Mouse (Mus musculus): Measurements from ENCODE around the gene Lnpep. TPM values are rescaled to one million over a fixed set of nuclear protein-coding genes. Genes with fewer than 3 reads are reported as not detected.

Lnpep gene
- total and polyA plus RNA-seq, 3 experiments: 33.6 to 40.8 (median 34.6) TPM

GRCm38 (mm10) chr17:17581234-17581633 lies 43.6 kb downstream of the Lnpep start:
- H3K79me2 ChIP-seq (replicated peaks; ENCODE audit: control insufficient read depth, extremely low read depth, insufficient read depth, poor library complexity, severe bottlenecking): peaks cover 69% of the 10 kb centered on the region
- H3K4me2 ChIP-seq (ENCODE audit: insufficient read depth, low read depth, poor library complexity, severe bottlenecking): no peak overlapping the region
- no peak for TF ChIP-seq JUN (IDR thresholded peaks at IDR 0.05; ENCODE audit: insufficient read depth, low read depth, low read length)
- TF ChIP-seq RCOR1 (conservative IDR thresholded peaks at IDR 0.05; ENCODE audit: low read depth, low read length): no peak
- TF ChIP-seq SMC3 (IDR thresholded peaks at IDR 0.05; ENCODE audit: low read depth, low read length): no peak
- no peak for TF ChIP-seq JUND (conservative IDR thresholded peaks at IDR 0.05; ENCODE audit: low read depth, low read length)
- no peak for TF ChIP-seq KAT2A (IDR thresholded peaks at IDR 0.05; ENCODE audit: insufficient replicate concordance, low read length)
- TF ChIP-seq IRF4 (IDR thresholded peaks at IDR 0.05; ENCODE audit: low read depth, low read length): no peak
- H3K36me3 ChIP-seq (replicated peaks in 1 of 2; ENCODE audit: control insufficient read depth in 1 of 2, insufficient read depth in 1 of 2, low read length in 1 of 2): peaks cover 11 to 30% of the 10 kb centered on the region in 2 experiments
- in situ Hi-C loops (cut with MboI; ENCODE audit: low pct_ligation_motif_present, low pct_unique_long_range_greater_than_20kb, low sequenced_read_pairs) (no loop called here), dilution Hi-C loops (cut with MboI; ENCODE audit: extremely low pct_ligation_motif_present, extremely low pct_unique_long_range_greater_than_20kb, low sequenced_read_pairs) (no loop called here)
- no peak for DNase-seq (ENCODE audit: extremely low read depth)
- H3K27me3 ChIP-seq (replicated peaks): no peaks in the 10 kb centered on the region
- H3K27ac ChIP-seq (ENCODE audit: insufficient read depth, low read depth): no peak overlapping the region
- H3K4me1 ChIP-seq (ENCODE audit: control insufficient read depth in 1 of 2, insufficient read depth in 2 of 2): peaks cover 4 to 47% of the 10 kb centered on the region in 2 experiments; a peak in 3 of 4 replicates
- no peak overlapping the region for H3K4me3 ChIP-seq (replicated peaks in 1 of 3; ENCODE audit: low read depth in 2 of 3, low read length in 2 of 3, poor library complexity in 1 of 3)
- H3K9ac ChIP-seq (ENCODE audit: insufficient read depth, low read depth): no peak overlapping the region
- no peaks in the 10 kb centered on the region for H3K9me3 ChIP-seq (replicated peaks; ENCODE audit: low read length)

DNA sequence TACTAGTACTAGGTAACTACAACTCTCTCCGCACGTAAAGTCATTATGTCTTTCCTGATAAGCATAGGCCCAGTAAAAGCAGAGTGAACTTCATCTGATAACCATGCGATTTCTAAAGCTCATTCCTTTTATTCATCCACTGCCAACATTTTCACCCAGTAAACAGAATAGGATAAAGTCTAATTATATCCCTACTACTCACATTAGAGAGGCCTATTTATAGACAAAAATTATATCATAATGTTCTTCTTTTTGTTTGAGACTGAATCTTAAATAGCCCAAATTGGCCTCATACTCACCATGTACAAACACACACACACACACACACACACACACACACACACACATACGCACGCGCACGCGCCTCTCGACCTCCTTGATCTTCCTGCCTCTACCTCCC lies 48.5 kb downstream of the Lnpep start:
- Histone ChIP-seq H3K27me3 (replicated peaks) (no peaks in the 10 kb centered on the region), H3K79me2 (replicated peaks; ENCODE audit: control insufficient read depth, extremely low read depth, insufficient read depth, poor library complexity, severe bottlenecking) (peaks cover 42% of the 10 kb centered on the region), H3K4me2 (ENCODE audit: insufficient read depth, low read depth, poor library complexity, severe bottlenecking) (no peak overlapping the region), H3K9me3 (replicated peaks; ENCODE audit: low read length) (no peaks in the 10 kb centered on the region), H3K9ac (ENCODE audit: insufficient read depth, low read depth) (no peak overlapping the region), H3K4me3 (replicated peaks in 1 of 3; ENCODE audit: low read depth in 2 of 3, low read length in 2 of 3, poor library complexity in 1 of 3) (no peak overlapping the region), H3K36me3 (replicated peaks in 1 of 2; ENCODE audit: control insufficient read depth in 1 of 2, insufficient read depth in 1 of 2, low read length in 1 of 2) (peaks cover 37 to 72% of the 10 kb centered on the region in 2 experiments), H3K27ac (ENCODE audit: insufficient read depth, low read depth) (no peak overlapping the region), H3K4me1 (ENCODE audit: control insufficient read depth in 1 of 2, insufficient read depth in 2 of 2) (peaks cover 0 to 12% of the 10 kb centered on the region in 2 experiments; a peak in 1 of 4 replicates)
- TF ChIP-seq RAD21 (IDR thresholded peaks at IDR 0.05; ENCODE audit: low read depth, low read length) (no peak), MAFK (IDR thresholded peaks at IDR 0.05; ENCODE audit: insufficient replicate concordance, low read length) (no peak), USF2 (conservative IDR thresholded peaks at IDR 0.05; ENCODE audit: low read depth, low read length) (no peak), BHLHE40 (IDR thresholded peaks at IDR 0.05; ENCODE audit: low read depth, low read length) (no peak), POLR2A (IDR thresholded peaks at IDR 0.05; ENCODE audit: low read depth, low read length) (no peak), E2F4 (IDR thresholded peaks at IDR 0.05; ENCODE audit: insufficient replicate concordance, low read depth, low read length) (no peak)
- no peak for DNase-seq (ENCODE audit: extremely low read depth)
- in situ Hi-C loops (cut with MboI; ENCODE audit: low pct_ligation_motif_present, low pct_unique_long_range_greater_than_20kb, low sequenced_read_pairs) (no loop called here), dilution Hi-C loops (cut with MboI; ENCODE audit: extremely low pct_ligation_motif_present, extremely low pct_unique_long_range_greater_than_20kb, low sequenced_read_pairs) (no loop called here)

GRCm38 (mm10) chr17:17567071-17567470 lies 57.8 kb downstream of the Lnpep start:
- H3K4me1 ChIP-seq (ENCODE audit: control insufficient read depth in 1 of 2, insufficient read depth in 2 of 2): peaks cover 0 to 3% of the 10 kb centered on the region in 2 experiments; a peak in 1 of 4 replicates
- in situ Hi-C loops (cut with MboI; ENCODE audit: low pct_ligation_motif_present, low pct_unique_long_range_greater_than_20kb, low sequenced_read_pairs) (no loop called here), dilution Hi-C loops (cut with MboI; ENCODE audit: extremely low pct_ligation_motif_present, extremely low pct_unique_long_range_greater_than_20kb, low sequenced_read_pairs) (no loop called here)
- no peaks in the 10 kb centered on the region for H3K9me3 ChIP-seq (replicated peaks; ENCODE audit: low read length)
- H3K4me3 ChIP-seq (replicated peaks in 1 of 3; ENCODE audit: low read depth in 2 of 3, low read length in 2 of 3, poor library complexity in 1 of 3): no peak overlapping the region
- peaks cover 24 to 75% of the 10 kb centered on the region in 2 experiments for H3K36me3 ChIP-seq (replicated peaks in 1 of 2; ENCODE audit: control insufficient read depth in 1 of 2, insufficient read depth in 1 of 2, low read length in 1 of 2)
- no peaks in the 10 kb centered on the region for H3K79me2 ChIP-seq (replicated peaks; ENCODE audit: control insufficient read depth, extremely low read depth, insufficient read depth, poor library complexity, severe bottlenecking)
- H3K4me2 ChIP-seq (ENCODE audit: insufficient read depth, low read depth, poor library complexity, severe bottlenecking): no peak overlapping the region
- DNase-seq (ENCODE audit: extremely low read depth): peak; percentile 50
- no peak overlapping the region for H3K9ac ChIP-seq (ENCODE audit: insufficient read depth, low read depth)
- no peaks in the 10 kb centered on the region for H3K27me3 ChIP-seq (replicated peaks)
- no peak for TF ChIP-seq ELF1 (IDR thresholded peaks at IDR 0.05; ENCODE audit: low read depth, low read length)
- TF ChIP-seq RAD21 (IDR thresholded peaks at IDR 0.05; ENCODE audit: low read depth, low read length): peak; percentile 76
- TF ChIP-seq SIN3A (IDR thresholded peaks at IDR 0.05; ENCODE audit: low read length): no peak
- TF ChIP-seq SMC3 (IDR thresholded peaks at IDR 0.05; ENCODE audit: low read depth, low read length): peak; percentile 70
- peak in 1 of 2 experiments; percentile 74; a peak in 2 of 4 replicates for TF ChIP-seq CTCF (conservative IDR thresholded peaks at IDR 0.05 in 1 of 2, IDR thresholded peaks at IDR 0.05 in 1 of 2; ENCODE audit: low read depth in 2 of 2, low read length in 2 of 2)
- no peak for TF ChIP-seq KAT2A (IDR thresholded peaks at IDR 0.05; ENCODE audit: insufficient replicate concordance, low read length)
- TF ChIP-seq ZC3H11A (IDR thresholded peaks at IDR 0.05; ENCODE audit: low read depth, low read length): peak; percentile 17; the same call in 1 of the 2 replicates
- TF ChIP-seq JUND (conservative IDR thresholded peaks at IDR 0.05; ENCODE audit: low read depth, low read length): no peak
- no peak overlapping the region for H3K27ac ChIP-seq (ENCODE audit: insufficient read depth, low read depth)
